ENCODE assay signal across 30 mouse cellular contexts in genomic region chr7:63969941-63970340, GRCm38 (mm10). TPM values are rescaled to one million over a fixed set of nuclear protein-coding genes. Genes with fewer than 3 reads are reported as not detected.
A peak's percentile ranks its signal among the peaks of the same experiment; 100 is the strongest.
DNase-seq lines count a peak whose midpoint lies in the region; ATAC-seq and TF ChIP-seq lines count a peak whose summit lies in the region.
"Had no signal": no experiment of that assay in that cellular context is flagged by ENCODE, and none has a peak within 500 bp of the region (broad histone marks: within the 10 kb centered on the region; RNA-seq: fewer than 3 reads in every experiment).

No protein-coding gene starts in this region.

- H3K9me3 ChIP-seq in kidney, embryonic 14.5 days (ENCODE audit: control insufficient read depth, low read length): no peaks in the 10 kb centered on the region
- H3K9me3 ChIP-seq in kidney, embryonic 15.5 days (replicated peaks): no peaks in the 10 kb centered on the region
- H3K9me3 ChIP-seq in midbrain, embryonic 10.5 days (replicated peaks): no peaks in the 10 kb centered on the region
- H3K9me3 ChIP-seq in midbrain, postnatal 0 days (ENCODE audit: low read length): no peaks in the 10 kb centered on the region
- H3K9me3 ChIP-seq: embryonic facial prominence, embryonic 13.5 days; forebrain, embryonic 10.5 days; forebrain, embryonic 13.5 days; G1E; hindbrain, embryonic 15.5 days; intestine, embryonic 15.5 days had no signal

- no peak overlapping the region for H3K9ac ChIP-seq in kidney, embryonic 14.5 days (ENCODE audit: low read depth, low read length)
- H3K9ac ChIP-seq in kidney, embryonic 15.5 days: no peak overlapping the region
- no peak overlapping the region for H3K9ac ChIP-seq in midbrain, postnatal 0 days (replicated peaks; ENCODE audit: low read length, poor library complexity, severe bottlenecking)
- H3K9ac ChIP-seq: embryonic facial prominence, embryonic 13.5 days; forebrain, embryonic 13.5 days; hindbrain, embryonic 15.5 days; intestine, embryonic 15.5 days had no signal

- no peaks in the 10 kb centered on the region for H3K27me3 ChIP-seq in kidney, embryonic 14.5 days (ENCODE audit: control insufficient read depth, insufficient read depth, low read length)
- no peaks in the 10 kb centered on the region for H3K27me3 ChIP-seq in kidney, embryonic 15.5 days
- H3K27me3 ChIP-seq in midbrain, embryonic 10.5 days (ENCODE audit: low read depth, poor library complexity, severe bottlenecking): no peaks in the 10 kb centered on the region
- H3K27me3 ChIP-seq in midbrain, postnatal 0 days (ENCODE audit: insufficient read depth, low read length): no peaks in the 10 kb centered on the region
- H3K27me3 ChIP-seq: embryonic facial prominence, embryonic 13.5 days; forebrain, embryonic 13.5 days; hindbrain, embryonic 15.5 days; intestine, embryonic 15.5 days; Patski had no signal

- no peak overlapping the region for H3K4me3 ChIP-seq in kidney, embryonic 14.5 days (ENCODE audit: low read length)
- H3K4me3 ChIP-seq in kidney, embryonic 15.5 days (replicated peaks): no peak overlapping the region
- H3K4me3 ChIP-seq in midbrain, embryonic 10.5 days: no peak overlapping the region
- H3K4me3 ChIP-seq in midbrain, postnatal 0 days (ENCODE audit: low read depth, low read length): no peak overlapping the region
- H3K4me3 ChIP-seq: embryonic facial prominence, embryonic 13.5 days; forebrain, embryonic 10.5 days; forebrain, embryonic 13.5 days; heart, adult 2 months; hindbrain, embryonic 15.5 days; intestine, embryonic 15.5 days had no signal

- no peak for TF ChIP-seq CTCF in midbrain, postnatal 0 days (IDR thresholded peaks at IDR 0.05)

- no peak overlapping the region for H3K27ac ChIP-seq in kidney, embryonic 14.5 days (ENCODE audit: low read depth, low read length)
- H3K27ac ChIP-seq in kidney, embryonic 15.5 days: no peak overlapping the region
- H3K27ac ChIP-seq in midbrain, embryonic 10.5 days (replicated peaks): peak overlapping the region; percentile 43; the same call in 1 of the 2 replicates
- no peak overlapping the region for H3K27ac ChIP-seq in midbrain, postnatal 0 days (ENCODE audit: low read depth, low read length)
- H3K27ac ChIP-seq: embryonic facial prominence, embryonic 13.5 days; forebrain, embryonic 10.5 days; heart, adult 2 months; hindbrain, embryonic 15.5 days; intestine, embryonic 15.5 days had no signal

- 81% methylated on average over 3 of the region's 3 CpGs for WGBS in kidney, embryonic 14.5 days
- WGBS in kidney, embryonic 15.5 days: 68% methylated on average over 3 of the region's 3 CpGs
- 50% methylated on average over 3 of the region's 3 CpGs for WGBS in midbrain, embryonic 10.5 days
- 83% methylated on average over 3 of the region's 3 CpGs for WGBS in midbrain, postnatal 0 days

- H3K36me3 ChIP-seq in kidney, embryonic 14.5 days (ENCODE audit: control insufficient read depth, insufficient read depth, low read length): no peaks in the 10 kb centered on the region
- no peaks in the 10 kb centered on the region for H3K36me3 ChIP-seq in kidney, embryonic 15.5 days
- no peaks in the 10 kb centered on the region for H3K36me3 ChIP-seq in midbrain, embryonic 10.5 days
- no peaks in the 10 kb centered on the region for H3K36me3 ChIP-seq in midbrain, postnatal 0 days (ENCODE audit: insufficient read depth, low read length)
- H3K36me3 ChIP-seq: embryonic facial prominence, embryonic 13.5 days; forebrain, embryonic 10.5 days; G1E; hindbrain, embryonic 15.5 days; intestine, embryonic 15.5 days had no signal

- no peak overlapping the region for H3K4me2 ChIP-seq in kidney, embryonic 14.5 days (replicated peaks; ENCODE audit: low read depth, low read length)
- H3K4me2 ChIP-seq in kidney, embryonic 15.5 days: no peak overlapping the region
- H3K4me2 ChIP-seq in midbrain, postnatal 0 days (ENCODE audit: low read depth, low read length, poor library complexity, severe bottlenecking): no peak overlapping the region
- H3K4me2 ChIP-seq: embryonic facial prominence, embryonic 13.5 days; forebrain, embryonic 13.5 days; heart, embryonic 11.5 days; hindbrain, embryonic 15.5 days; intestine, embryonic 15.5 days had no signal

- no peaks in the 10 kb centered on the region for H3K4me1 ChIP-seq in kidney, embryonic 14.5 days (ENCODE audit: control insufficient read depth, insufficient read depth, low read length)
- peaks cover 8% of the 10 kb centered on the region; the same call in 1 of the 2 replicates for H3K4me1 ChIP-seq in kidney, embryonic 15.5 days
- peaks cover 26% of the 10 kb centered on the region for H3K4me1 ChIP-seq in midbrain, embryonic 10.5 days
- H3K4me1 ChIP-seq in midbrain, postnatal 0 days (ENCODE audit: insufficient read depth, low read length): no peaks in the 10 kb centered on the region
- H3K4me1 ChIP-seq: hindbrain, embryonic 15.5 days; intestine, embryonic 15.5 days had no signal

- peak; percentile 32; the same call in 1 of the 2 replicates for ATAC-seq in kidney, embryonic 14.5 days (ENCODE audit: low FRiP score, low TSS enrichment)
- no peak for ATAC-seq in kidney, embryonic 15.5 days (replicated peaks; ENCODE audit: low FRiP score)
- ATAC-seq in midbrain, postnatal 0 days (ENCODE audit: low FRiP score): no peak
- ATAC-seq: intestine, embryonic 15.5 days; Patski had no signal

- DNase-seq in heart, adult 11 months: peak; percentile 77
- no peak for DNase-seq in heart, adult 9 months (ENCODE audit: low spot score in 2 of 2)
- no peak for DNase-seq in midbrain, embryonic 10.5 days (ENCODE audit: low spot score)
- no peak for DNase-seq in midbrain, postnatal 0 days (ENCODE audit: low spot score)
- peak; percentile 54 for DNase-seq in embryo, embryonic 9.5 days (ENCODE audit: extremely low spot score)
- DNase-seq in yolk sac, embryonic 10.5 days (ENCODE audit: low spot score): no peak
- DNase-seq: adrenal gland, postnatal 10 days; adrenal gland, postnatal 36 days; B cell, adult 2 months; cerebellum, adult 9-10 months; cerebellum, postnatal 14 days; gastrocnemius, postnatal 25 days; heart, adult 2 months; kidney, adult 11 months had no signal

RNA-seq across cellular contexts. Expression of gene Klf13, which starts 31.2 kb away (rescaled TPM):
- 23.0 and 23.2 TPM in 2 replicates for polyA plus RNA-seq in kidney, embryonic 14.5 days (2014; fragmentation: Nextera tagmentation; extraction: Ambion mirVana)
- 21.8 and 23.3 TPM in 2 replicates for polyA plus RNA-seq in kidney, embryonic 15.5 days (2015; fragmentation: Nextera tagmentation; extraction: Ambion mirVana)
- polyA plus RNA-seq in midbrain, embryonic 10.5 days (2016; fragmentation: Nextera tagmentation; extraction: Ambion mirVana): 29.6 and 34.1 TPM in 2 replicates
- 26.6 and 26.7 TPM in 2 replicates for total RNA-seq in midbrain, postnatal 0 days (2014; rRNA removed)
- polyA plus RNA-seq in midbrain, postnatal 0 days (2015; fragmentation: Nextera tagmentation; extraction: Ambion mirVana): 19.7 and 21.5 TPM in 2 replicates

RNA-seq across cellular contexts. Expression of gene E030018B13Rik, which starts 53.3 kb away (rescaled TPM):
- polyA plus RNA-seq in kidney, embryonic 14.5 days (2014; fragmentation: Nextera tagmentation; extraction: Ambion mirVana): 0.35 TPM in 1 of 2 replicates, not detected in the other
- polyA plus RNA-seq in kidney, embryonic 15.5 days (2015; fragmentation: Nextera tagmentation; extraction: Ambion mirVana): 0.22 TPM in 1 of 2 replicates, not detected in the other
- not detected in 2 replicates for polyA plus RNA-seq in midbrain, embryonic 10.5 days (2016; fragmentation: Nextera tagmentation; extraction: Ambion mirVana)
- total RNA-seq in midbrain, postnatal 0 days (2014; rRNA removed): not detected in 2 replicates
- polyA plus RNA-seq in midbrain, postnatal 0 days (2015; fragmentation: Nextera tagmentation; extraction: Ambion mirVana): not detected in 2 replicates
- total RNA-seq: adrenal gland, adult 18-20 months; adrenal gland, postnatal 10 days; adrenal gland, postnatal 36 days; CH12.LX; G1E; gastrocnemius, adult 8-10 months; gastrocnemius, postnatal 25 days; heart, adult 2 months; heart, postnatal 25 days; hematopoietic stem cell, adult 5-6 weeks had no signal
- polyA plus RNA-seq: embryonic facial prominence, embryonic 13.5 days; forebrain, embryonic 10.5 days; G1E; heart, adult 2 months; heart, embryonic 11.5 days; heart, embryonic 14.5 days; hindbrain, embryonic 15.5 days; intestine, embryonic 15.5 days; Patski had no signal

Comparison
In these comparisons a context has a peak if more than half of its experiments do, and no peak if none do; other contexts are left out.
1. DNase-seq: peak in heart, adult 11 months (single experiment) and embryo, embryonic 9.5 days (single experiment); none in heart, adult 9 months (0 of 2), midbrain, embryonic 10.5 days (single experiment), midbrain, postnatal 0 days (single experiment) and yolk sac, embryonic 10.5 days (single experiment).